Mouse (Mus musculus) liver, embryonic 14.5 days (tissue): ENCODE data around the gene Nedd9. TPM values are rescaled to one million over a fixed set of nuclear protein-coding genes. Genes with fewer than 3 reads are reported as not detected.

Experiments
- ATAC-seq: fragments of 200-750 bp; cut with Nextera tagmentation; 2 replicates; pipeline ENCODE4 v1.8.0; 2017; ENCODE audit warnings: moderate number of reproducible peaks, mild to moderate bottlenecking, moderate library complexity; ENCODE audit not compliant: insufficient read depth
- DNase-seq, 3 experiments: peaks; one replicate each; pipeline ENCODE4 v3.0.0-alpha.2; 2012 to 2013; ENCODE audit warnings: low read depth in 3 of 3, low spot score in 3 of 3
- H3K27ac ChIP-seq: fragments of 300-500 bp; sonication (generic); 2 replicates; pipeline ENCODE4 v1.5.1; 2014; ENCODE audit warnings: moderate library complexity, mild to moderate bottlenecking, control low read depth, inconsistent platforms
- H3K27me3 ChIP-seq: fragments of 300-500 bp; sonication (generic); 2 replicates; pipeline ENCODE4 v1.6.1; 2014; ENCODE audit warnings: mild to moderate bottlenecking, low read length, moderate library complexity; ENCODE audit not compliant: control insufficient read depth, insufficient read depth
- H3K36me3 ChIP-seq: fragments of 300-500 bp; sonication (generic); replicated peaks from 2 replicates; pipeline ENCODE4 v1.6.1; 2014; ENCODE audit warnings: low read depth; ENCODE audit not compliant: control insufficient read depth, insufficient read depth
- H3K4me1 ChIP-seq, 2 experiments: fragments of 200-500 bp in 1 of 2; fragments of 300-500 bp in 1 of 2; sonication (generic) in 1 of 2; replicated peaks; 2 replicates each; pipeline ENCODE4 v1.6.1; 2012 to 2014; ENCODE audit warnings: antibody characterized with exemption in 1 of 2, inconsistent platforms in 1 of 2, low read length in 1 of 2; ENCODE audit not compliant: control insufficient read depth in 2 of 2, insufficient read depth in 2 of 2
- H3K4me2 ChIP-seq: fragments of 300-500 bp; sonication (generic); 2 replicates; pipeline ENCODE4 v1.6.1; 2014; ENCODE audit warnings: low read depth, mild to moderate bottlenecking, control low read depth, moderate library complexity
- H3K4me3 ChIP-seq, 2 experiments: fragments of 200-500 bp in 1 of 2; fragments of 300-500 bp in 1 of 2; sonication (generic) in 1 of 2; 2 replicates each; pipeline ENCODE4 v1.5.1; 2012 to 2014; ENCODE audit warnings: low read depth in 2 of 2, low read length in 2 of 2, mild to moderate bottlenecking in 2 of 2, control low read depth in 1 of 2, inconsistent platforms in 1 of 2, moderate library complexity in 1 of 2; ENCODE audit not compliant: insufficient read depth in 1 of 2
- H3K9ac ChIP-seq: fragments of 300-500 bp; sonication (generic); replicated peaks from 2 replicates; pipeline ENCODE4 v1.6.1; 2014; ENCODE audit warnings: mild to moderate bottlenecking, control low read depth, moderate library complexity
- H3K9me3 ChIP-seq: fragments of 300-500 bp; sonication (generic); 2 replicates; pipeline ENCODE4 v1.6.1; 2016; ENCODE audit warnings: low read length, mixed read lengths; ENCODE audit not compliant: control insufficient read depth
- CTCF ChIP-seq: IDR thresholded peaks from 2 replicates; pipeline ENCODE4 v1.5.1; 2016; ENCODE audit warnings: antibody characterized with exemption, low read depth, control low read depth
- EP300 ChIP-seq: IDR thresholded peaks from 2 replicates; pipeline ENCODE4 v1.6.1; 2016; ENCODE audit warnings: antibody characterized with exemption, low read depth
- WGBS: fragments of 180-500 bp; shearing (Covaris S2); extraction: QIAGEN DNeasy Blood & Tissue Kit; methylation state at CpG from one replicate; pipeline ENCODE4 v1.1.7; 2014; ENCODE audit not compliant: insufficient replicate concordance; 5-methylcytosine and 5-hydroxymethylcytosine counted together
- polyA plus RNA-seq, 2 experiments: library from polyadenylated mRNA; depleted of rRNA in 1 of 2; stranded (reverse) in 1 of 2; unstranded in 1 of 2; fragments of >200 nt; fragmentation: Nextera tagmentation in 1 of 2; extraction: Ambion mirVana in 1 of 2; gene quantifications; 2 replicates each; pipeline versions ENCODE4 v1.2.1 to v1.2.3; 2012 to 2014

The Nedd9 gene
- polyA plus RNA-seq, 2 experiments: 1.2 to 2.7 TPM

GRCm38 (mm10) chr13:41466191-41466590 lies 21.0 kb downstream of the Nedd9 start:
- H3K4me1 ChIP-seq: peaks cover 0 to 6% of the 10 kb centered on the region in 2 experiments; a peak in 2 of 4 replicates
- no peak overlapping the region for H3K4me3 ChIP-seq
- no peak for TF ChIP-seq CTCF
- no peak for TF ChIP-seq EP300
- no peak overlapping the region for H3K27ac ChIP-seq
- ATAC-seq: no peak
- no peaks in the 10 kb centered on the region for H3K9me3 ChIP-seq
- no peak for DNase-seq
- H3K9ac ChIP-seq: no peak overlapping the region
- no peaks in the 10 kb centered on the region for H3K36me3 ChIP-seq
- H3K27me3 ChIP-seq: no peaks in the 10 kb centered on the region
- H3K4me2 ChIP-seq: no peak overlapping the region
- 72% methylated on average over 1 of the region's 1 CpGs for WGBS

- ATAC-seq (no peak), DNase-seq (no peak)
- H3K4me2 ChIP-seq: no peak overlapping the region
- H3K27me3 ChIP-seq: no peaks in the 10 kb centered on the region
- H3K27ac ChIP-seq: no peak overlapping the region
- no peak overlapping the region for H3K4me3 ChIP-seq
- H3K9me3 ChIP-seq: no peaks in the 10 kb centered on the region
- peaks cover 0 to 8% of the 10 kb centered on the region in 2 experiments; a peak in 2 of 4 replicates for H3K4me1 ChIP-seq
- TF ChIP-seq CTCF (no peak), EP300 (no peak)
- no peak overlapping the region for H3K9ac ChIP-seq
- 37% methylated on average over 3 of the region's 3 CpGs for WGBS
- no peaks in the 10 kb centered on the region for H3K36me3 ChIP-seq
These were observed 25.7 kb downstream of the Nedd9 start for GRCm38 (mm10) chr13:41461418-41461817.

- Histone ChIP-seq H3K27ac (no peak overlapping the region), H3K9ac (no peak overlapping the region), H3K4me1 (peaks cover 0 to 10% of the 10 kb centered on the region in 2 experiments; a peak in 2 of 4 replicates), H3K27me3 (no peaks in the 10 kb centered on the region), H3K4me3 (no peak overlapping the region), H3K9me3 (no peaks in the 10 kb centered on the region), H3K4me2 (no peak overlapping the region), H3K36me3 (no peaks in the 10 kb centered on the region)
- ATAC-seq: no peak
- WGBS: 44% methylated on average over 3 of the region's 3 CpGs
- TF ChIP-seq EP300 (no peak), CTCF (peak; percentile 25)
- DNase-seq: no peak
These were observed 27.4 kb downstream of the Nedd9 start for GRCm38 (mm10) chr13:41459683-41460286.

- TF ChIP-seq CTCF: no peak
- TF ChIP-seq EP300: no peak
- H3K9me3 ChIP-seq: no peaks in the 10 kb centered on the region
- WGBS: 55% methylated on average over 2 of the region's 2 CpGs
- H3K4me2 ChIP-seq: no peak overlapping the region
- H3K27me3 ChIP-seq: no peaks in the 10 kb centered on the region
- H3K36me3 ChIP-seq: no peaks in the 10 kb centered on the region
- ATAC-seq (no peak), DNase-seq (no peak)
- H3K27ac ChIP-seq: no peak overlapping the region
- peaks cover 0 to 10% of the 10 kb centered on the region in 2 experiments; a peak in 2 of 4 replicates for H3K4me1 ChIP-seq
- no peak overlapping the region for H3K9ac ChIP-seq
- H3K4me3 ChIP-seq: no peak overlapping the region
These were observed 28.5 kb downstream of the Nedd9 start for GRCm38 (mm10) chr13:41458709-41459108.

- H3K27me3 ChIP-seq: no peaks in the 10 kb centered on the region
- no peaks in the 10 kb centered on the region for H3K36me3 ChIP-seq
- TF ChIP-seq CTCF (no peak), EP300 (no peak)
- H3K9ac ChIP-seq: no peak overlapping the region
- H3K4me2 ChIP-seq: no peak overlapping the region
- peaks cover 0 to 10% of the 10 kb centered on the region in 2 experiments; a peak in 2 of 4 replicates for H3K4me1 ChIP-seq
- 77% methylated on average over 10 of the region's 10 CpGs for WGBS
- DNase-seq (no peak), ATAC-seq (no peak)
- no peaks in the 10 kb centered on the region for H3K9me3 ChIP-seq
- H3K27ac ChIP-seq: no peak overlapping the region
- H3K4me3 ChIP-seq: no peak overlapping the region
These were observed 29.3 kb downstream of the Nedd9 start for GRCm38 (mm10) chr13:41457798-41458390.
